Mouse (Mus musculus) kidney, adult 8-10 months (tissue): ENCODE measurements at regions not wholly inside any gene's neighbourhood (a gene's known extent, or its start where the extent isn't known, plus 50 kb on each side); places are given as distances from the start of the nearest gene placed in this dataset.
"Not testable (repeated sequence)": the region's sequence is repeated elsewhere in the genome, so short reads cannot be mapped to it uniquely, and the experiment has no call there.

Experiments used
- DNase-seq, 2 experiments: peaks; one replicate each; pipeline ENCODE4 v3.0.0; 2022

GRCm38 (mm10) chr7:60492028-60492995 lies 352.3 kb upstream of the Snrpn start:
- DNase-seq: peak; percentile 46 to 53

DNA sequence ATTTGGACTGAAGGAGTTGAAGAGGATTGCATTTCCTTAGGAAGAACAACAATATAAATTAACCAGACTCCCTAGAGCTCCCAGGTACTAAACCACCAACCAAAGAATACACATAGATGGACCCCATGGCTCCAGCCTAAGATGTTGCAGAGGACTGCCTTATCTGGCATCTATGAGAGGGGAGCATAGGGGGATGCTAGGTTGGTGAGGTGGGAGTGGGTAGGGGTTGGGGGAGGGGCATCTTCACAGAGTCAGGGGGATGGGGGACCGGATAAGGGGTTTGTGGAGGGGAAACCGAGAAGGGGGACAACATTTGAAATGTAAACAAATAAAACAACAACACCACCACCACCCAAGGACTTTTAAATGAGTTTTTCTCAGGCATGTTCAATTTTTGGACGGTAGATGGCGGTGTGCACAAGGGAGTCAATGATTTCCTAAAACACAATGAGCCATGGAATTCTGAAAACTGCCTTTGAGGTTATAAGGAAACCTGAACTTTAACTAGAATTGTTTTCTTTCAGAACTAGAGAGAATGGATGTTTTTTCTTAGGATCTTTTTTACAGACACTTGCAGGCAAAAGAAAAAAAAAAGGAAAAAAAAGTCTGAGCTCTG lies 347.9 kb upstream of the Snrpn start:
- DNase-seq: peak in 1 of 2 experiments; percentile 10

GRCm38 (mm10) chr7:60450074-60450603 lies 310.1 kb upstream of the Snrpn start:
- DNase-seq: peak; percentile 0 to 13

DNA sequence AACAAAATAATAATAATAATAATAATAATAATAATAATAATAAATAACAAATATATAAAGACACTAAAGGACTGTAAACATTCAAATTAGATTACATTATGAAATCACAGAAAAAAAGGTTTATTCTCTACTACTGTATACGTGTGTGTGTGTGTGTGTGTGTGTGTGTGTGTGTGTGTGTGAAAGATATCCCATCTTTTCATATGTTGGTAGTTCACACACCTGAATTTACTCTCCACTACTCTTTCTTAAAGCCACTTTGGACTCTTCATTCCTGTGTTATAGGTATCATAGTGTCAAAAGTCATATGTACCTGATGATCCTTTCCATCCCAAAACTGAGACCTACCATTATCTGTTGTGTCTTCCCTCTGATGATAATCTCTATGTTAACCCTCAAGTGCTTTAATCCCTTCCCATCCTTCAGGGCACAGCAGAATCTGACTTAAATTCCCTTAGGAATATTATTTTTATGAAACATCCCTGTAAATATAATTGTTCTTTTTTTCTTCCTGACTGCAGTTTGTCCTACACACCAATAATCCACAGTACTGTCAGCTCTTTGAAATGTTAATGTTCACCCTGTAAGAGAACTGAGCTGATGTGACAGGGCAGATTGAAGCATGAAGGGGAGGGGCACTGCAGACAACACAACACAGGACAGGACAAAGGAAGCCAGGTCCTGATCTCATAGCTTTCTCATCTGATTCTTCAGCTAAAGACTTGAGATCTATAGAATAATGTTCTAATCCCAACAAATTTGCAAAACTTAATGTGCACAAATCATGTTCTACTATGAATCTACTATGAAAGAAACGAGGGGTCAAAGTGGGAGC lies 309.4 kb upstream of the Snrpn start:
- not testable (repeated sequence) for DNase-seq

- no peak for DNase-seq
Measured at GRCm38 (mm10) chr7:60438781-60439180, 298.8 kb upstream of the Snrpn start.

DNA sequence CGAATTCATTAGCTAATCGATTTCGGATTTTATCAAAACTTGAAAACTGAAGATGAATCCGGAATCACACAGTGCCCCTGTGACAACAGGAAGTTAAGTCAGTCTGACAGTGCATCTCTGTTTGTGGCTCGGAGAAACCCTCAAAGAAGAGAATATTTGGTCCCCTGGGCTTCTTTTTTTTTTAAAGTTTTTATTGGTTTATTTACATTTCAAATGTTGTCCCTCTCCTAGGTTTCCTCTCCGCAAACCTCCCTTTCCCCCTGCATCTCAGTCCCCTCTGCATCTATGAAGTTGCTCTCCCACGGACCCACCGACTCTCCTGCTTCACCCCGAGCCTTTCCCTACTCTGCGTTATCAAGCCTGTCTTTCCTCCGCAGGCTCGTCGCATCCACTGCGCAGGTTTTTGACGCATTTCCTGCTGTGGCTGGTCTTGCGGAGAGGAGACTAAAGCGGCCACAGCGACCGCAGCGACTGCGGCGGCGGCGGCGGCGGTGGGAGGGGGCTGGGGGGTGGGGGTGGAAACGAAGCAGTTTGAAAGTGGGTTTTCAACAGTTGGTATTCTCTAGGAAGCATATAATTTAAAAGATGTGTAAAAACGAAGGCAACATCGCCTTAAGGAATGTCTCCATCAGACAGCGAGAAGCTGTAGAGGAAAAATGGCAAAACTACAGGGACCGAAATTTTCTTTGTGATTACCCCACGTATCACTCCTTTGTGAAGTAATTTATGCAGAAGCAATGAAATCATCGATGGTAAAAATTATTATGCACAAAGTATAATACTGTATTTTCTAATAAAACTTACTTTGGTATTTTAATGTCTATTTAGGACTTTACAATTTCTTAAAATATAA lies 251.2 kb upstream of the Snrpn start:
- peak; percentile 40 to 60 for DNase-seq

GRCm38 (mm10) chr7:60386957-60387356 lies 246.9 kb upstream of the Snrpn start:
- DNase-seq: peak in 1 of 2 experiments; percentile 18

DNA sequence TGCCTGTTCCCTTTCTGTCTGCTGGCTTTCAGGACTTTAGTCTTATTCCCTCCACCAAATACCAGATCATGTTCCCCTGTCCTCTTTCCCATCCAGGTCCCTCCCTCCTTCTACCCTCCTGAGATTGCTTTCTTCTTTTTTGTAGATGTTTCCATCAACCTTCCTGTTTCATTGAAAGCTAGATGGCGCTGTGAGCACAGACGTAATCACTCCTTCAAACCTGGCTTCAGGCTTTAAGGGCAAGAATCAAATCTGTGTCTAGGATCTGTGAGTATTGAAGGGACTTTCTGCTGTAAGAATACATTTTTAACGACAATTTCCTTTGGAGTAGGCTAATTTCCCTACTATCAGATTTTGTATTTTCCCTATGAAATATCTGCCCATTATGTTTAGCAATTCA lies 234.0 kb upstream of the Snrpn start:
- peak in 1 of 2 experiments; percentile 8 for DNase-seq

- peak; percentile 48 to 61 for DNase-seq
Measured at GRCm38 (mm10) chr7:60352206-60352605, 212.2 kb upstream of the Snrpn start.
